Mouse (Mus musculus) stomach, embryonic 14.5 days (tissue): Measurements from ENCODE around the gene Sbk3. TPM values are rescaled to one million over a fixed set of nuclear protein-coding genes. Genes with fewer than 3 reads are reported as not detected.

Experiments used
- ATAC-seq: fragments of 200-750 bp; cut with Nextera tagmentation; 2 replicates; pipeline ENCODE4 v1.8.0; 2017; ENCODE audit warnings: low read depth, moderate TSS enrichment; ENCODE audit not compliant: insufficient number of reproducible peaks, insufficient read depth, low FRiP score
- H3K27ac ChIP-seq: fragments of 300-500 bp; sonication (generic); 2 replicates; pipeline ENCODE4 v1.5.1; 2014; ENCODE audit warnings: mild to moderate bottlenecking, low read length, moderate library complexity, mixed read lengths
- H3K27me3 ChIP-seq: fragments of 300-500 bp; sonication (generic); 2 replicates; pipeline ENCODE4 v1.6.1; 2014; ENCODE audit warnings: low read length, control low read depth, mixed read lengths; ENCODE audit not compliant: control insufficient read depth, insufficient read depth
- H3K36me3 ChIP-seq: fragments of 300-500 bp; sonication (generic); 2 replicates; pipeline ENCODE4 v1.6.1; 2014; ENCODE audit warnings: mild to moderate bottlenecking, control low read depth, low read length, moderate library complexity, mixed read lengths; ENCODE audit not compliant: control insufficient read depth, insufficient read depth
- H3K4me1 ChIP-seq: fragments of 300-500 bp; sonication (generic); 2 replicates; pipeline ENCODE4 v1.6.1; 2014; ENCODE audit warnings: low read length, control low read depth, mixed read lengths; ENCODE audit not compliant: control insufficient read depth, insufficient read depth
- H3K4me2 ChIP-seq: fragments of 300-500 bp; sonication (generic); replicated peaks from 2 replicates; pipeline ENCODE4 v1.6.1; 2014; ENCODE audit warnings: low read depth, low read length, control low read depth
- H3K4me3 ChIP-seq: fragments of 300-500 bp; sonication (generic); 2 replicates; pipeline ENCODE4 v1.5.1; 2014; ENCODE audit warnings: low read depth, low read length, control low read depth
- H3K9ac ChIP-seq: fragments of 300-500 bp; sonication (generic); replicated peaks from 2 replicates; pipeline ENCODE4 v1.6.1; 2014; ENCODE audit warnings: low read depth, mild to moderate bottlenecking, control low read depth, low read length, moderate library complexity, mixed read lengths
- H3K9me3 ChIP-seq: fragments of 300-500 bp; sonication (generic); 2 replicates; pipeline ENCODE4 v1.6.1; 2016; ENCODE audit warnings: low read depth, low read length, control low read depth; ENCODE audit not compliant: control insufficient read depth
- WGBS: fragments of 180-500 bp; shearing (Covaris S2); extraction: QIAGEN DNeasy Blood & Tissue Kit; methylation state at CpG from one replicate; pipeline ENCODE4 v1.1.7; 2014; 5-methylcytosine and 5-hydroxymethylcytosine counted together
- polyA plus RNA-seq: library from polyadenylated mRNA; unstranded; fragments of >200 nt; fragmentation: Nextera tagmentation; extraction: Ambion mirVana; gene quantifications from 2 replicates; pipeline ENCODE4 v1.2.1, GENCODE M21; 2014

The Sbk3 gene
- polyA plus RNA-seq, 1 experiment from 2014 or later: 0.07 TPM

DNA sequence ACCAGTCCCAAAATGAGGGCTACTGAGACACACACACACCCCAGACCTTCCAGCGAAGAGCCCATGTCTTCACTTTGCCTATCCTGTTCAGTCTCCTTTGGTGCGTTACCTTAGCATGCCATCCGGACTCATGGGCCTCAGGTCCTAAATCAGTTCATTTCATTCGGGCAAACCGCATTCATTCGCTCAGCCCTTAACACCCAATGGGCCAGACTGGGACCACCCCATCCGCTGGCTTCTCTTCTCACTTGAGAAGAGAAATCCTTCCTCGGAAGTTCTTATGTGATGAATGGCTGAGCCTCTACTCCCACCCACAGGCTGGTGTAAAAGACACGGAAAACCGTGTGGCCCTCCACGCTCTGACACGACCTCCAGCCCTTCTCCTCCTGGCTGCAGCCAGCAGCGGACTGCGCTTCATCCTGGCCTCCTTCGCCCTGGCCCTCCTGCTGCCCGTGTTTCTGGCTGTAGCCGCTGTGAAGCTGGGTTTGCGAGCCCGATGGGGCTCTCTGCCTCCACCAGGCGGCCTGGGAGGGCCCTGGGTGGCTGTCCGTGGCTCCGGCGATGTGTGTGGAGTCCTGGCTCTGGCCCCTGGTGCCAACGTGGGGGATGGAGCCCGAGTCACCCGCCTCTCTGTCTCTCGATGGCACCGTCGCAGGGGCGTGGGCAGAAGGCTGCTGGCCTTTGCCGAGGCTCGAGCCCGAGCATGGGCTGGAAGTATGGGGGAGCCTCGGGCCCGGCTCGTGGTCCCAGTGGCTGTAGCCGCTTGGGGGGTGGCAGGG lies 47.2 kb downstream of the Sbk3 start:
- peaks cover 52% of the 10 kb centered on the region for H3K4me1 ChIP-seq
- no peak for ATAC-seq
- peak overlapping the region; percentile 66 for H3K4me2 ChIP-seq
- H3K36me3 ChIP-seq: peaks cover 27% of the 10 kb centered on the region
- peak overlapping the region; percentile 10; the same call in 1 of the 2 replicates for H3K9ac ChIP-seq
- 5% methylated on average over 37 of the region's 37 CpGs for WGBS
- H3K27ac ChIP-seq: peak overlapping the region; percentile 90
- no peaks in the 10 kb centered on the region for H3K27me3 ChIP-seq
- no peaks in the 10 kb centered on the region for H3K9me3 ChIP-seq
- peak overlapping the region; percentile 25; the same call in 1 of the 2 replicates for H3K4me3 ChIP-seq

- peaks cover 51% of the 10 kb centered on the region for H3K4me1 ChIP-seq
Observed at GRCm38 (mm10) chr7:4922931-4923565, 47.9 kb downstream of the Sbk3 start.

GRCm38 (mm10) chr7:4922508-4922907 lies 48.5 kb downstream of the Sbk3 start:
- WGBS: under 1% methylated on average over 14 of the region's 14 CpGs
- Histone ChIP-seq H3K27me3 (no peaks in the 10 kb centered on the region), H3K4me1 (peaks cover 47% of the 10 kb centered on the region), H3K9me3 (no peaks in the 10 kb centered on the region), H3K4me2 (peak overlapping the region; percentile 66), H3K4me3 (peak overlapping the region; percentile 25), H3K9ac (no peak overlapping the region; the same call in 1 of the 2 replicates), H3K27ac (peak overlapping the region; percentile 64), H3K36me3 (peaks cover 28% of the 10 kb centered on the region)
- ATAC-seq: peak; percentile 23; the same call in 1 of the 2 replicates

More at GRCm38 (mm10) chr7:4922931-4923565, 47.9 kb downstream of the Sbk3 start:
- Histone ChIP-seq H3K9ac (peak overlapping the region; percentile 10; the same call in 1 of the 2 replicates), H3K27me3 (no peaks in the 10 kb centered on the region), H3K9me3 (no peaks in the 10 kb centered on the region), H3K4me2 (peak overlapping the region; percentile 66), H3K4me3 (peak overlapping the region; percentile 25), H3K27ac (peak overlapping the region; percentile 90; the same call in 1 of the 2 replicates), H3K36me3 (peaks cover 28% of the 10 kb centered on the region)
- WGBS: 2% methylated on average over 14 of the region's 14 CpGs
- 0 out of 2 replicates have a peak, but pooled peaks have one; percentile 0 for ATAC-seq

DNA sequence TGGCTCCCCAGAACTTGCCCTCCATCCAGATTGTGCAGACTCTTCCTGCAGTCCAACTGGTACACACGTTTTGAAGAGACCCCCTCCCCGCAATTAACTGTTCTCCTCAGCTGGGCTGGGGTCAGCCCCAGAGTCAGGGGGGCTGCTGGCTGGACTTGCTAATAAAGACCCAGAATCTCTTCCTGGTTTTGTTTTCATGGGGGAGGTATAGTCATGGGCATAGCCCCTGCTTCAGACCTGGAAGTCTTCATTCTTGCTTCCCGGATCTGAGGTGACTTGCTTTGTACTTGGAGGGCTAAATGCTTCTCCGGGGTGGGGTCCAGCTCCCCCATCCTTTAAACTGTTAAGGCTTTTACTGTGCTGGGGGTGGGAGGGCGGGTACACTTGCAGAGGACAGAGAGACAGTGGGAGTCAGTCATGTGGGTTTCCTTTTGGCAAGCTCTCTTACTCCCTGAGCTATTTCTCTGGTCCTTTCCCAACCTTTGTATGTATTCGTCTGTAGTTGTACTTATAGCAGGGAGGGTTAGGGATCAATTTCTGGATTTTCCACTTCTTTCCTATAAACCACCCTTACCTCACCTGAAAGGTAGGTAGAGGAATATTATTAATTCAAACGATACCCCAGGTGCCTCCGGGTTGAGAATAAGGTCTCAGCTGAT lies 49.0 kb downstream of the Sbk3 start, which contains the start of gene Nat14:
Gene Nat14 (plus strand): TSS at position 205 of the 659 bp plus-strand sequence.
- Histone ChIP-seq H3K36me3 (peaks cover 28% of the 10 kb centered on the region), H3K27ac (peak within 1 kb of the TSS; percentile 64), H3K4me2 (peak within 1 kb of the TSS; percentile 66), H3K9me3 (no peaks in the 10 kb centered on the region), H3K4me3 (peak within 1 kb of the TSS; percentile 25), H3K4me1 (peaks cover 47% of the 10 kb centered on the region), H3K9ac (no peak within 1 kb of the TSS; the same call in 1 of the 2 replicates), H3K27me3 (no peaks in the 10 kb centered on the region)
- no peak for ATAC-seq
- WGBS: 31% methylated on average over 8 of the region's 8 CpGs

- H3K4me1 ChIP-seq: peaks cover 45% of the 10 kb centered on the region
- H3K36me3 ChIP-seq: peaks cover 28% of the 10 kb centered on the region
- H3K9me3 ChIP-seq: no peaks in the 10 kb centered on the region
- 67% methylated on average over 23 of the region's 23 CpGs for WGBS
- H3K9ac ChIP-seq: no peak overlapping the region
- no peak overlapping the region for H3K4me3 ChIP-seq
- H3K27ac ChIP-seq: 0 out of 2 replicates have a peak overlapping the region, but pooled peaks have one; percentile 2
- no peak for ATAC-seq
- no peaks in the 10 kb centered on the region for H3K27me3 ChIP-seq
- H3K4me2 ChIP-seq: no peak overlapping the region
Observed at GRCm38 (mm10) chr7:4920976-4921823, 49.8 kb downstream of the Sbk3 start.

GRCm38 (mm10) chr7:4920496-4920895 lies 50.5 kb downstream of the Sbk3 start:
- no peak overlapping the region for H3K4me3 ChIP-seq
- 88% methylated on average over 17 of the region's 19 CpGs for WGBS
- ATAC-seq: no peak
- H3K36me3 ChIP-seq: peaks cover 28% of the 10 kb centered on the region
- H3K27ac ChIP-seq: 0 out of 2 replicates have a peak overlapping the region, but pooled peaks have one; percentile 2
- H3K27me3 ChIP-seq: no peaks in the 10 kb centered on the region
- no peak overlapping the region for H3K4me2 ChIP-seq
- peaks cover 41% of the 10 kb centered on the region for H3K4me1 ChIP-seq
- no peaks in the 10 kb centered on the region for H3K9me3 ChIP-seq
- no peak overlapping the region for H3K9ac ChIP-seq

DNA sequence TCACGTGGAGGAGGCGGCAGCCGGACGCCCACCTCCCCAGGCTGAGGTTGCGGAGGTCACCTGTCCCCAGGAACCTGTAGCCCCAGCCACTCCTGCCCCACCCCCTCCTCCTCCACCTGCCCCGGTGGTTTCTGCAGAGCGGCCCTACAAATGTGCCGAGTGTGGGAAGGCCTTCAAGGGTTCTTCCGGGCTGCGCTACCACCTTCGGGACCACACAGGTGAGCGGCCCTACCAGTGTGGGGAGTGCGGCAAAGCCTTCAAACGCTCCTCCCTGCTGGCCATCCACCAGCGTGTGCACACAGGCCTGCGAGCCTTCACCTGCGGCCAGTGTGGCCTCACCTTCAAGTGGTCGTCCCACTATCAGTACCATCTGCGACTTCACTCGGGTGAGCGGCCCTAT lies 51.0 kb downstream of the Sbk3 start:
- Histone ChIP-seq H3K4me1 (peaks cover 39% of the 10 kb centered on the region), H3K4me3 (no peak overlapping the region), H3K9me3 (no peaks in the 10 kb centered on the region), H3K4me2 (no peak overlapping the region), H3K27me3 (no peaks in the 10 kb centered on the region), H3K9ac (no peak overlapping the region), H3K27ac (no peak overlapping the region), H3K36me3 (peaks cover 28% of the 10 kb centered on the region)
- 90% methylated on average over 21 of the region's 21 CpGs for WGBS
- no peak for ATAC-seq
